Mouse (Mus musculus): Measurements from ENCODE around the gene Clcf1. TPM values are rescaled to one million over a fixed set of nuclear protein-coding genes. Genes with fewer than 3 reads are reported as not detected.

Gene Clcf1
- total and polyA plus RNA-seq, 3 experiments, result 0.42 to 2.3 TPM; not detected in 1

- TF ChIP-seq BHLHE40 (IDR thresholded peaks at IDR 0.05; ENCODE audit: borderline replicate concordance, low read depth, low read length) (peak; percentile 27; the same call in 1 of the 2 replicates), SMC3 (IDR thresholded peaks at IDR 0.05; ENCODE audit: low read depth, low read length) (0 out of 2 replicates have a peak, but pooled peaks have one; percentile 29), CHD1 (IDR thresholded peaks at IDR 0.05; ENCODE audit: low read depth, low read length) (no peak), SIN3A (IDR thresholded peaks at IDR 0.05; ENCODE audit: low read length) (peak; percentile 71)
These were observed 22.3 kb upstream of the Clcf1 start, which contains the start of gene Ppp1ca (continued) for GRCm38 (mm10) chr19:4191528-4192250.

- Histone ChIP-seq H3K9me3 (replicated peaks; ENCODE audit: insufficient read depth, low read length) (no peaks in the 10 kb centered on the region), H3K27ac (ENCODE audit: control insufficient read depth, low read depth, low read length) (peak overlapping the region; percentile 74), H3K9ac (ENCODE audit: control insufficient read depth, low read depth, low read length, poor library complexity, severe bottlenecking) (peak overlapping the region; percentile 99), H3K4me1 (ENCODE audit: control insufficient read depth in 1 of 2, insufficient read depth in 2 of 2, low read length in 2 of 2) (peaks cover 6 to 20% of the 10 kb centered on the region in 2 experiments), H3K4me3 (ENCODE audit: control insufficient read depth in 1 of 2, insufficient read depth in 1 of 2, low read depth in 2 of 2, low read length in 2 of 2) (peak overlapping the region; percentile 85 to 88), H3K27me3 (ENCODE audit: control insufficient read depth in 1 of 2, insufficient read depth in 2 of 2, low read length in 2 of 2) (no peaks in the 10 kb centered on the region), H3K36me3 (ENCODE audit: control insufficient read depth in 1 of 2, insufficient read depth in 2 of 2, low read length in 2 of 2) (peaks cover 6 to 19% of the 10 kb centered on the region in 2 experiments; a peak in 3 of 4 replicates), H3K79me2 (ENCODE audit: control insufficient read depth, insufficient read depth, low read length, poor library complexity) (peaks cover 28% of the 10 kb centered on the region)
- TF ChIP-seq MXI1 (IDR thresholded peaks at IDR 0.05; ENCODE audit: low read depth, low read length) (peak; percentile 13), POLR2A (IDR thresholded peaks at IDR 0.05; ENCODE audit: control insufficient read depth in 1 of 2, insufficient read depth in 1 of 2, low read depth in 1 of 2, low read length in 2 of 2, poor library complexity in 1 of 2) (peak in 1 of 2 experiments; percentile 95; a peak in 1 of 4 replicates), SIN3A (IDR thresholded peaks at IDR 0.05; ENCODE audit: low read length) (peak; percentile 9; the same call in 1 of the 2 replicates), TCF12 (IDR thresholded peaks at IDR 0.05; ENCODE audit: low read depth, low read length) (no peak; the same call in 1 of the 2 replicates)
- peak; percentile 50 for DNase-seq (ENCODE audit: low read depth, low spot score)
These were observed 21.6 kb upstream of the Clcf1 start for GRCm38 (mm10) chr19:4192251-4192985.

GRCm38 (mm10) chr19:4193129-4193528 lies 20.9 kb upstream of the Clcf1 start:
- no peaks in the 10 kb centered on the region for H3K9me3 ChIP-seq (replicated peaks; ENCODE audit: insufficient read depth, low read length)
- H3K4me3 ChIP-seq (ENCODE audit: control insufficient read depth in 1 of 2, insufficient read depth in 1 of 2, low read depth in 2 of 2, low read length in 2 of 2), result peak overlapping the region; percentile 85 to 88
- peak; percentile 11 for DNase-seq (ENCODE audit: low read depth, low spot score)
- TF ChIP-seq POLR2AphosphoS2 (IDR thresholded peaks at IDR 0.05; ENCODE audit: low read length) (no peak), TBP (IDR thresholded peaks at IDR 0.05; ENCODE audit: low read depth, low read length) (no peak), POLR2A (IDR thresholded peaks at IDR 0.05; ENCODE audit: control insufficient read depth in 1 of 2, insufficient read depth in 1 of 2, low read depth in 1 of 2, low read length in 2 of 2, poor library complexity in 1 of 2) (no peak), ZC3H11A (IDR thresholded peaks at IDR 0.05; ENCODE audit: low read depth, low read length) (no peak), ZMIZ1 (IDR thresholded peaks at IDR 0.05; ENCODE audit: low read depth, low read length) (no peak), MXI1 (IDR thresholded peaks at IDR 0.05; ENCODE audit: low read depth, low read length) (no peak), CHD1 (IDR thresholded peaks at IDR 0.05; ENCODE audit: low read depth, low read length) (no peak), ZKSCAN1 (IDR thresholded peaks at IDR 0.05; ENCODE audit: low read depth, low read length) (no peak), GABPA (IDR thresholded peaks at IDR 0.05; ENCODE audit: low read depth, low read length) (no peak)
- peak overlapping the region; percentile 99 for H3K9ac ChIP-seq (ENCODE audit: control insufficient read depth, low read depth, low read length, poor library complexity, severe bottlenecking)
- H3K27me3 ChIP-seq (ENCODE audit: control insufficient read depth in 1 of 2, insufficient read depth in 2 of 2, low read length in 2 of 2), result no peaks in the 10 kb centered on the region
- H3K27ac ChIP-seq (ENCODE audit: control insufficient read depth, low read depth, low read length), result peak overlapping the region; percentile 9; the same call in 1 of the 2 replicates
- H3K36me3 ChIP-seq (ENCODE audit: control insufficient read depth in 1 of 2, insufficient read depth in 2 of 2, low read length in 2 of 2), result peaks cover 6 to 19% of the 10 kb centered on the region in 2 experiments; a peak in 3 of 4 replicates
- H3K79me2 ChIP-seq (ENCODE audit: control insufficient read depth, insufficient read depth, low read length, poor library complexity), result peaks cover 28% of the 10 kb centered on the region
- H3K4me1 ChIP-seq (ENCODE audit: control insufficient read depth in 1 of 2, insufficient read depth in 2 of 2, low read length in 2 of 2), result peaks cover 6 to 20% of the 10 kb centered on the region in 2 experiments

Data from MEL (cell line).